ENCODE assay signal across 9 mouse cellular contexts in the genomic region with DNA sequence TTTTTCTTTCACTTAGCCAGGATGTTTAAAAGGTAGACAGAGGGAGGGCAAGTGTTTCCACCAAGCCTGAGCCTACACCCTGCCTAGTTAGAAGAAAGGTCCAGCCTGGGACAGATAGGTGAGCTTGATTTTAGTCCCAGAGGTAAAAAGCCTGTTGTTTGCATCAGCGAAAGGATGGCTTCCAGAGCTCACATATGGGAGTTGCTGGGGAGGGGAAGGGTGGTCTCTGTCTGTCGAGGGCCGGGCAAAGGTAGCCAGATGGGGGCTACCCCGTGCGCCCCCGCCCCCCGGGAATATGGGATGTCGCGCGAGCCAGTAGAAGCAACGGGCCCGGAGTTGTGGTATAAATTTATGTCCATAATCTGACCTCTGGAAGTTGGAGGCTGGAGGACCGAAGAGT. TPM values are rescaled to one million over a fixed set of nuclear protein-coding genes. Genes with fewer than 3 reads are reported as not detected.
DNase-seq lines count a peak whose midpoint lies in the region; ATAC-seq and TF ChIP-seq lines count a peak whose summit lies in the region.
"Had no signal": no experiment of that assay in that cellular context is flagged by ENCODE, and none has a peak within 500 bp of the region (broad histone marks: within the 10 kb centered on the region; RNA-seq: fewer than 3 reads in every experiment).

No protein-coding gene starts in this region.

- no peak for TF ChIP-seq CTCF in forebrain, postnatal 0 days (IDR thresholded peaks at IDR 0.05; ENCODE audit: low read depth)
- no peak for TF ChIP-seq CTCF in stomach, postnatal 0 days (IDR thresholded peaks at IDR 0.05; ENCODE audit: low read depth)

- no peak for DNase-seq in lung, adult 18-20 months
- no peak for DNase-seq in forebrain, postnatal 0 days
- DNase-seq in stomach, postnatal 0 days (ENCODE audit: low spot score) = no peak
- DNase-seq in adrenal gland, postnatal 10 days = no peak
- no peak for DNase-seq in right cerebral cortex, adult 18-20 months

- H3K9me3 ChIP-seq in lung, embryonic 15.5 days = no peaks in the 10 kb centered on the region
- no peaks in the 10 kb centered on the region for H3K9me3 ChIP-seq in forebrain, postnatal 0 days (ENCODE audit: low read length)
- H3K9me3 ChIP-seq in limb, embryonic 15.5 days = no peaks in the 10 kb centered on the region
- no peaks in the 10 kb centered on the region for H3K9me3 ChIP-seq in stomach, postnatal 0 days (ENCODE audit: control insufficient read depth, low read length)

- ATAC-seq in lung, embryonic 15.5 days (ENCODE audit: borderline replicate concordance, extremely low read depth, low FRiP score, low TSS enrichment) = no peak
- ATAC-seq in forebrain, postnatal 0 days = no peak
- no peak for ATAC-seq in limb, embryonic 15.5 days (ENCODE audit: insufficient number of reproducible peaks, low FRiP score, low TSS enrichment, low read depth)
- no peak for ATAC-seq in stomach, postnatal 0 days (ENCODE audit: low FRiP score, low TSS enrichment)

- H3K4me2 ChIP-seq in lung, embryonic 15.5 days = peak overlapping the region; percentile 61
- H3K4me2 ChIP-seq in forebrain, postnatal 0 days (ENCODE audit: low read depth) = peak overlapping the region; percentile 46; the same call in 1 of the 2 replicates
- H3K4me2 ChIP-seq in limb, embryonic 15.5 days = peak overlapping the region; percentile 47
- H3K4me2 ChIP-seq in stomach, postnatal 0 days (replicated peaks; ENCODE audit: low read depth) = peak overlapping the region; percentile 43

- TF ChIP-seq EP300 in stomach, postnatal 0 days (optimal IDR thresholded peaks at IDR 0.05) = no peak

- no peak overlapping the region for H3K27ac ChIP-seq in lung, embryonic 15.5 days
- no peak overlapping the region for H3K27ac ChIP-seq in forebrain, postnatal 0 days (ENCODE audit: low read depth, low read length)
- H3K27ac ChIP-seq in limb, embryonic 15.5 days = no peak overlapping the region
- H3K27ac ChIP-seq in stomach, postnatal 0 days (replicated peaks) = no peak overlapping the region

- no peak overlapping the region for H3K9ac ChIP-seq in lung, embryonic 15.5 days
- H3K9ac ChIP-seq in forebrain, postnatal 0 days = no peak overlapping the region
- H3K9ac ChIP-seq in limb, embryonic 15.5 days = no peak overlapping the region
- no peak overlapping the region for H3K9ac ChIP-seq in stomach, postnatal 0 days (ENCODE audit: low read length)

- peaks cover 40% of the 10 kb centered on the region for H3K4me1 ChIP-seq in lung, embryonic 15.5 days
- H3K4me1 ChIP-seq in forebrain, postnatal 0 days (ENCODE audit: insufficient read depth) = peaks cover 7% of the 10 kb centered on the region; the same call in 1 of the 2 replicates
- H3K4me1 ChIP-seq in limb, embryonic 15.5 days = peaks cover 46% of the 10 kb centered on the region
- H3K4me1 ChIP-seq in stomach, postnatal 0 days (replicated peaks; ENCODE audit: control insufficient read depth, insufficient read depth) = no peaks in the 10 kb centered on the region

- no peaks in the 10 kb centered on the region for H3K36me3 ChIP-seq in lung, embryonic 15.5 days
- H3K36me3 ChIP-seq in forebrain, postnatal 0 days (ENCODE audit: insufficient read depth) = no peaks in the 10 kb centered on the region
- no peaks in the 10 kb centered on the region for H3K36me3 ChIP-seq in limb, embryonic 15.5 days
- H3K36me3 ChIP-seq in stomach, postnatal 0 days (ENCODE audit: control insufficient read depth, insufficient read depth, low read length) = no peaks in the 10 kb centered on the region

- peaks cover 91% of the 10 kb centered on the region for H3K27me3 ChIP-seq in lung, embryonic 15.5 days
- peaks cover 79% of the 10 kb centered on the region for H3K27me3 ChIP-seq in forebrain, postnatal 0 days (ENCODE audit: insufficient read depth, low read length)
- peaks cover 95% of the 10 kb centered on the region for H3K27me3 ChIP-seq in limb, embryonic 15.5 days
- H3K27me3 ChIP-seq in stomach, postnatal 0 days (ENCODE audit: control insufficient read depth, insufficient read depth, low read length) = peaks cover 3% of the 10 kb centered on the region; the same call in 1 of the 2 replicates

- 3% methylated on average over 13 of the region's 13 CpGs for WGBS in lung, embryonic 15.5 days
- WGBS in forebrain, postnatal 0 days = 4% methylated on average over 13 of the region's 13 CpGs
- WGBS in limb, embryonic 15.5 days = 4% methylated on average over 13 of the region's 13 CpGs
- 14% methylated on average over 13 of the region's 13 CpGs for WGBS in stomach, postnatal 0 days

- no peak overlapping the region for H3K4me3 ChIP-seq in lung, embryonic 15.5 days
- H3K4me3 ChIP-seq in forebrain, postnatal 0 days (ENCODE audit: low read depth, low read length) = peak overlapping the region; percentile 23
- H3K4me3 ChIP-seq in limb, embryonic 15.5 days = peak overlapping the region; percentile 25
- peak overlapping the region; percentile 23 for H3K4me3 ChIP-seq in stomach, postnatal 0 days (ENCODE audit: low read depth, low read length)

RNA-seq across cellular contexts. Expression of gene Gdnf, which starts 4.3 kb away (rescaled TPM):
- 0.06 and 0.09 TPM in 2 replicates for polyA plus RNA-seq in lung, embryonic 15.5 days (2015; fragmentation: Nextera tagmentation; extraction: Ambion mirVana)
- 0.29 and 0.54 TPM in 2 replicates for total RNA-seq in forebrain, postnatal 0 days (2014; rRNA removed)
- 0.06 and 0.11 TPM in 2 replicates for polyA plus RNA-seq in forebrain, postnatal 0 days (2015; fragmentation: Nextera tagmentation; extraction: Ambion mirVana)
- 0.84 and 0.86 TPM in 2 replicates for polyA plus RNA-seq in limb, embryonic 15.5 days (2015; fragmentation: Nextera tagmentation; extraction: Ambion mirVana)
- polyA plus RNA-seq in stomach, postnatal 0 days (2015; fragmentation: Nextera tagmentation; extraction: Ambion mirVana) = 0.62 and 0.72 TPM in 2 replicates
- total RNA-seq in adrenal gland, postnatal 10 days (2021) = under 1 TPM; 0.06 to 0.21 TPM
- total RNA-seq: granulocyte monocyte progenitor cell, adult 5-6 weeks; megakaryocyte progenitor cell, adult 5-6 weeks had no signal
